Mouse (Mus musculus) skeletal muscle tissue, adult 2 months (tissue): ENCODE measurements around the gene Itga9.

Experiments used
- DNase-seq: peaks from one replicate; pipeline ENCODE4 v3.0.0-alpha.2; 2012; ENCODE audit warnings: low read depth, low spot score

The Itga9 gene

DNA sequence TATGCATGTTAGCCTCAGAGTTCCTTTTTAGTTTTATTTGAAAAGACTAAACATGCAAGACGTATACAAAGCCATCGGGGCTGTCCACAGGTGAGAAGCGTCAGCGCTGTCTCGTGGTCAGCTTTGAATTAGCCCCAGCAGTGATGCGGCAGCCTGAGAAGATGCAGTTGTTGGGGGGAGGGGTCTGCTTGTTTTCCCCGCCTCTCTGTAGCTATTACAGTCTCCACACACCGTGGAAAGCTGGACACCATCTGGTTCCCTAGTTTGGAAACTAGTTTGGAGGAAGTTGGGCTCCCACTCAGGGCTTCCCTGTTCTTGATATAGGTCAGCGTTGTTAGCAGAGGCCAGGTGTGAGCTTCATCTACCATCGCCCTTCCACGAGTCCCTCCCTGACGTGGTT, 266.5 kb downstream of the Itga9 start:
- DNase-seq, result no peak

DNA sequence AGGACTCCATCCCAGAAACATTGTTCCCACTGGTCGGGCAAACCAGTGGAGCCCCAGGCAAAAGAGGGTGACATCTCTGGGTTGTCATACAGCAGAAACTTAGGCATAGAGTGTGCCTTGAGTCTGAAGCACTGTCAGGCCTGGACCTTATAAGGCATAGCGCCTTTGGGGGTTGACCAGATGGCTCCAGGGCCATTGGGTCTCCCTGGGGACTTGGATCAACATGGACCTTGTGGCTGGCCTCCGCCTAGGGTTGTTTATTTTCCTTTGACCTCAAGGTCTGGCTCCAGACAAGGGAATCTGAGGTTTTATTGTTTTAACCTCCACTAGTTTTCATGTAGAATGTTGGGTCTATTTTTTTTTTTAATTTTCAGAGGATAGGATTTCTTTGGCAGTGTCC, 267.1 kb downstream of the Itga9 start:
- DNase-seq, result no peak

DNA sequence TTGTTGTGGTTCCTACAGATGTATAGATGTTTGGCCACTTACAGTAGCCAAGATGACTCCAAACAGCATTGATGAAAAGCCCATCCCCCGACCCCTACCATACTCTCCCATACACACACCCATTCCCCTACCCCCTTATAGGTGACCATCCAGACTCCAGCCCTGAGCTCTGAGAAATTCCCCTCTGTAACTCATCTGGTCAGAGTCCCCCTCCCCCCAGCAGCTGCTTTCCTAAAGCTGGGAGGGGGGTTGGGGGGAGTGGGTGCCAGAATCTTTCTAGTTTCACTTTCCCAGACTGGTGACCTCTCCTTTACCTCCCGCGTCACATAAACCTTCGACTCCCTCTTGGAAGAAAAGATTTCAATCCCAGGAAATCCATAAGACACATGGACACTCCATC, 269.2 kb downstream of the Itga9 start:
- DNase-seq, result no peak

DNA sequence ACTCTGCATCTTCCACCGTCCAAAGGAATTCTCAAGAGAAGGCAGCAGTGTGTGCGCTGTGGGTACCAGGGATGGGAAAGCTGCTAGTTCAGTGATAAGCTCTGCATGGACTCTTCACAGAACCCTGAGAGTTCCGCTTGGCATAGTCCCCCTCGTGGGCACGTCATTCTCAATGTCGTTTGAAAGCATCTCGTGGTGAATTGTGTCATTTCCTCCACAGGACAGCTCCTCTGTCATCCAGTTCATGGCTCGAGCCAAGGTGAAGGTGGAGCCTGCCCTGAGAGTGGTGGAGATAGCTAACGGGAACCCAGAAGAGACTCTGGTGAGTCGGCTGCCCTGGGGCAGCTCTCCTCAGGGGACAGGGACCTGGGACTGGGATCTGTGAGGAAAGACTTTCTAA, 270.4 kb downstream of the Itga9 start:
- DNase-seq, result no peak

DNA sequence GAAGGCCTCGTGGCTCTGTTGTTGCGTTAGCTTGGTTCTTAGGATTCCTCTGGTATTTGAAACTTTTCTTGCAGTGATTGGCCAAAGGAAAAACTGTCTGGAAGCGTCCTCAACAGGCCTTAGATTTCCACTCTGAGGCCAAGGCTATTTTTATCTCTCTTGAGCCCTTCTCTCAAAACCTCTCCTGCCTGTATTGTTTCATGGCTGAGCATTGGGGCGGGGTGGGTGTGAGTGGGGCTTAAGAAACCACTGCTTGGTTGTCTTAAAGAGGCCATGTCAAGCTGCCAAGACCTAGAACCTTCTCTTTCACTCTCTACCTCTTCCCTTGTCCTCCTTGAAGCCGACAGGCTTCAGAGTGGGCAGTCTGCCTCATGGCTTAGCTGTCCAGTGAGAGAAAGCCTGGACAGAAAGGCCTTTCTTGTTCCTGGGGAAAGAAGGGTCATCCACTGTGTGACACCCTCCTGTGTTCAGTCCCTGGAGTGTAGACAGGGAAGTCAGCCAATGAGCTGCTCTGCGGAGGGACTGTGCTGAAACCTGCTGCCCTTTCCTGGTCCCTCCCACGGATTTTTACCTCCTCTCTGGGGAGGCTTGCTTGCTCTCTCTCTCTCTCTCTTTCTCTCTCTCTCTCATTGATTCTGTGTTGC, 271.0 kb downstream of the Itga9 start:
- DNase-seq, result peak; percentile 36

DNA sequence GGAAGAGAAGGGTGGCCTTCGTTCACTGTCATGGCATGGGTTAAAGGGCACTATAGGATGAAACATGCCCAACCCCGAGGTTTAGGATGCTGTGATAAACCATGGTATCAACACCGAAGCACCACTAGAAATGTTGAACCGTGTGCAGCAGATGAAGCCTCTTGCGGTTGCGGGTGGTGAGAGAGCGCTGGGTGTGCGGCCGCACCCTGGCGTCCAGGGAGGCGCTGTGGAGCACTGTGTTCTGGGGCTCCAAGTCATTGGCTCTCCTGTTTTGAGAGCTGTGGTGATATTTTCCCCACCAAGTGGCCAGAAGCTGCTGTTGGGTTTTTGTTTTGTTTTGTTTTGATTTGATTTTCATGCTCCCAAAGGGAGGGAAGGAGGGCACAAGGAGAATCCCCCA, 272.1 kb downstream of the Itga9 start:
- DNase-seq, result no peak

DNA sequence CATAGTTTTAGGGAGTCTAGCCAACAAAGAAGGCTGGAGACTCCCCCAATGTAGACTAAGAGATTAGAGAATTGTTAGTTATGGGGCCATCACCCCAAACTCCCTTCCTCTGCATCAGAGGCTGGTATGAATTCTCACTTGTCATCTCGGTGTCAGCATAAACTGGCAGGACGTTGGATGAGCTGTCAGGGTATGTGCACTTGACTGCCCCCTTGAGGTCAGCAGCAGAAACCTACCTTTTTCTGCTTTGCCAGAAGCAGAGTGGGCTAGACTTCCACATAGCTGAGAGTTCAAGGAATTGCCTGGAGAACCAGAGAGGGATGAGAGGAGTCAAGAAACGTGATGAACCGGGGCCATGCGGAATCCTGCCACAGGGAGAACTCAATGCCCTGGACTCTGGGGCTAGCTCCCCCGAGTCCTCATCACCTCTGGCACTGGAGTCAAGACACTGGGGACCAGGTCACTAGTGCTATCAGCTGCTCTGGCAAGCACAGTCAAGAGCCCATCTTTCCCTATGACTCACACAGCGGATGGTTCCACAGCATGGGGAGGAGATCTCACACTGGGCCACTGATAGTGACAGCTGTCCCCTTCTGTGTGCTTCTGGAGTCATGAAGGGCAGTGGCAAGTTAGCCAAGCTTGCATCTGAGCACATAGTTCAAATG, 274.9 kb downstream of the Itga9 start:
- DNase-seq, result no peak

DNA sequence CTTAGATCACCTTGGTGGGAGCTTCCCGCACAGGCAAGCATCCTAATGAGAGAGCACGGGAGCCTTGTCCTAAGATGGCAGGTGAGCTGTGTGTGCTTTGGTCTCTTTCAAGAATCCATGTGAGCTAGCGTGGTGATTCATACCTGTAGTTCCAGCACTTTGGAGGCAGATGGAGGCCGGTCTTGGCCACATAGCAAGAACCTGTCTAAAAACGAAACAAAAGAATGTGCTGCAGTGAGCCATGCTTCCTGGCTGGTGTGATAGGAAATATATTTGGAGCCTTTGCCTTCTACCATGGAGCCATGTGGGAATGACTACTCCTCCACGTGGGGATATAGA, 275.4 kb downstream of the Itga9 start:
- no peak for DNase-seq

DNA sequence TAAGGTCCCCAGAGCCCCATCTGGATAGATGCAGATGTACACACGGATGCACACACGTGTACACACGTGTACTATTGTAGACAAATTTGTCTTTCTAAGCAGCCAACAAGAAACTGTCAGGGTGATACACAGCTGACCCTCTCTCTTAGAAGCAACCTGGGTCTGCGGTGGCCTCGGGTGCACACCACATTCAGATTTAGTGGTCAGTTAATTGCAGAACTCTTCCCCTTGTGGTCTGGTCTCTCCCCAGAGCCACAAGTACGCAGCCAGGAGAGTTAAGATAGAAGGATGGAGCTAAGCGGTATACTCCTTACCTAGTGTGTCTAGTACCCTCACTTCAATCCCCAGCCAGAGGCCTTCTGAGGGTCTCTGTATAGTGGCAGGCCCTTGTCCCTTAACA, 276.7 kb downstream of the Itga9 start:
- DNase-seq, result no peak

DNA sequence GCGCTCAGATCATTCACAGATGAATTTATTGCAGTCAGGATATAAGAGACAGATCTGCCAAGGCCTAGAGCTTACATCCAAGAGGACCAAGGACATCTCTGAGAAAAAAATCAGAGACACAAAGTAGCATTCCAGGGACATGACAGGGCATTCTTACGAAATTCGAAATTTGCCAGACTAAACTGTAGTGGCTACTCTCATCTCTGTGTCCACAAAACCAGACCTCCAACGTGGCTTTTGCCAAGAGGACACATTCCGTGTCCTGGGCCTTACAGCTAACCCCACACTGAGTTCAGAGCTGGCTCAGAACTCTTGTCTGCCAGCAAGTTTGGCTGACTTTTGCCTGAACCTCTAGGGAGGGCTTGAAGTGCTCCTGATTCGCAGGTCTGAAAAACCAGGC, 279.3 kb downstream of the Itga9 start:
- peak; percentile 67 for DNase-seq

DNA sequence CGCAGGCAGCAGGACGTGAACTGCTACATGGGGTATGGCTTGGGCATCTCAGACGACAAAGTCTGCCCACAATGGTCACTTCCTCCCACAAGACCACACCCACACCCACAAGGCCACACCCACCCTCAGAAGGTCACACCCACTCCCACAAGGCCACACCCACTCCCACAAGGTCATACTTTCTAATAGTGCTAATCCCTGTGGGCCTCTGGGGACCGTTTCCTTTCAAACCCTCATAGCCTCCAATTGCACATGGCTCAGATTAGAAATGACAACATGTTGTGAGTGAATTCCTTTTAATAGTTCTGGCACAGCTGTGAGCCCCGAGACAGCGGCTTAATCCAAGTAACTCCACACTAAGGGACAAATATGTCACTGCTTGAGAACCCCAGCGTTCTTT, 280.7 kb downstream of the Itga9 start:
- DNase-seq, result peak; percentile 80

DNA sequence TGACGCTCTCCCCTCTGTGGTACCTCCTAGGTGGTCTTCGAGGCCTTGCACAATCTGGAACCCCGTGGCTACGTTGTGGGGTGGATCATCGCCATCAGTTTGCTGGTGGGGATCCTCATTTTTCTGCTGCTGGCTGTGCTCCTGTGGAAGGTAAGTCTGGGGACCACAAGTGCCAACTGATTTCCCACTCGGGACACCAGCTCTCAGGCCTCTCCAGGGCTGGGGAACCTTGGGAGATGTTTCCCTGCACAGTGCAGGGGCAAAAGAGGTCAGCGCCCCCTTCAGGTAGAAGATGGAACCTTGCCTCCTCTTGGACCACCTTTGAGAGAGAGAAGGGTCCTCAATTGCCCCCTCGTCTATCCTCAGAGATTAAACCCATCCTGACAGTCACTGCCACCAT, 281.2 kb downstream of the Itga9 start:
- no peak for DNase-seq

DNA sequence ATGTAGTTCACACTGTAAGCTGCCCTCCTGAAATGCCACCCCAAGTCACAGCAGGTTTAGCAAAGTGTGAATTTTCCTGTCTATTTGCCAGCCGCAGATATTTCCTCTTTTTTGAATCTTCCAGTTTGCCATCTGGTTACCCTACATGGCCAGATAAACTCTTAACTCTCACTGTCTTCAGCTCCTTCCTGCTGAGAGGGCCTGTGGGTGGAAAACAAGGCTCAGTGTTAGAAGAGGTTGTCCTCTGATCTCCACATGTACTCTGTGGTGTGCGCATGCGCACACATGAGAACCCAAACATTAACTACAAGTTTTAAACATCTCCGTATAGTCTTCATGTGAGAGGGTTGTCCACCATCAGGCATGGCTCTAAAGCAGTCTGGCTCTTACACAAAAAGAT, 283.7 kb downstream of the Itga9 start:
- DNase-seq, result no peak

DNA sequence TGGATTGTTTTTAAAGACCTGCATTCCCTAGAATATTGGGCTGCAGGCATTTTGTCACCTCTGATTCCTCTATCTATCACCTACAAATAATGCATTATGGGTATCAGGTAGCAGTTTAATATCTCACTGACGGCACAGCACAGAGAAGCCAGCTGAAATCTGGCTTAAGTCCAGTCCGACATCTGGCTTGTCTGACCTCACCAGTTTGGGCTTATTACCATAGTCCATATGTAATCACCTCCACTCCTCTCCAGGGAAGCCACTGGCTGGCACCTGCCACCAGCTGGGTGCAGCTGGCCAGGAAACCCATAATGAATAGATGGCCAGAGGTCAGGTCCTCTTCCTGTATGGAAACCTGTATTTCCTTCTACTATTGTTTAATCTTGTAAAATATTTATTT, 284.2 kb downstream of the Itga9 start:
- DNase-seq, result no peak

DNA sequence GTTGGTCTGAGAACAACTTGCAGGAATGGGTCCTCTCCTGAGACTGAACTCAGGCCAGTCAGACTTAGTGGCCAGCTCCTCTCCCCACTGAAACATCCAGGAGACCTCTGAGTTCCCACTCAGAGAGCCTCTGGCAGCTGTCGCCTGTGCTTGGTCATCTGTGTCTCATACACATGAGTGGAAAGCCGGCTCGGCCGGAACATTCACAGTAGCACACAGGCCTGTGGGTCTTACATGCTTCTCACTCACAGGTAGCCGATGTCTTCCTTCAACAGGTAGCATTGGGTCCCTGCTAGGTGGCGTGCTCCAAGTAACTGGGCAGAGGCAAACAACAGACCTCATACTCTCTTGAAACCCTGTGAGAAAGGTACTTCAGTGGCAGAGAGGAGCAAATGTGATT, 284.6 kb downstream of the Itga9 start:
- DNase-seq, result no peak

DNA sequence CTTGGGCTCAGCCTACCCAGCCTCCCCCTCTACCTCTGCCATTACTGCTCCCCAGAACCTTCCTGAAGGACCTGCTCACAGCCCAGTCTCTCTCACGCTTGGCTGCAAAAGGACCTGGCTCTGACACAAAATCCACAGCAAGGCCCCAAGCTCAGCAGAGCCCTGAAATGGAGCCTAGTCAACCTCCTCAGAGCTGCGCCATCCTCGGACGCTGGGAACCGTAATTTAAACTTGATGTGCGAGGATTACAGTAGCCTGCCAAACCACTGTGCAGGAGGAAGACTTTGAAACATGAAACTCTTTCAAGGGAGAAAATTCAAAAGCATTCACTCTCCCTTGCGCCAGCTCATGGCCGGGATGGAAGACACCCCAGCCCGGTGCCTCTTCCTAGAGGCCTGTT, 285.1 kb downstream of the Itga9 start:
- DNase-seq, result peak; percentile 46

DNA sequence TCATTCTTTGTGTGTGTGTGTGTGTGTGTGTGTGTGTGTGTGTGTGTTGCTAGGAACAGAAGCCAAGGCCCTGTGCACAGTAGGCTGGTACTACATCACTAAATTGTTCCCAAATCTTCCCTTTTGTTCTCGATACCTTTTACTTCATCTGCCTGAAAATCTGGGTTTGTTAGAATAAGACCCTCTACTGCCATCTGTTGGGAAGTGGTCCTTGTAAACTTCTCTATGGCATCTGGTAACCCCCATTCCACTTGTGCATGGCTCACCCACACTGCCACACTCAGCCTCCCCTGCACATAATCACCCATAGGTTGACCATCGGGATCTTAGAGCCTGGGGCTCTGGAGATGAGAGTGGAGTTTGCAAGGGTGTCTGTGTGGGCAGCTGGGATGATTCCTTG, 288.6 kb downstream of the Itga9 start:
- DNase-seq, result no peak

DNA sequence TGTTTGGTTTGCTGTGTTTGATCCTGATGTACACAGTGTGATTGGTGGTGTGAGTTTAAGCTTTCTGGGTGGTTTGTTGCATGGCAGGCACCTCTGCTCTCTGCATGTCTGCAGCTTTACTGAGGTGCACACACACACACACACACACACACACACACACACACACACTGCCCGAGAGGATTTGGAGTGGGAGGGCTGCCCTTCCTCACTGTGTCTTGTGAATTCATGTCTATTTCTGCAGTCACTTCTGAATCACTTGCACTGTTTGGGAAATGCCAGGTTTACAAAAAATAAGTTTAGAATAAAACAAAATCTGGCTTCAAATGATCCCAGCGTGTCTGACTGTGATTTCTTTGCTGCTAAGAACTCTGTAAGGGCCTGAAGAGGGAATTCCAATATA, 294.2 kb downstream of the Itga9 start:
- DNase-seq, result no peak

DNA sequence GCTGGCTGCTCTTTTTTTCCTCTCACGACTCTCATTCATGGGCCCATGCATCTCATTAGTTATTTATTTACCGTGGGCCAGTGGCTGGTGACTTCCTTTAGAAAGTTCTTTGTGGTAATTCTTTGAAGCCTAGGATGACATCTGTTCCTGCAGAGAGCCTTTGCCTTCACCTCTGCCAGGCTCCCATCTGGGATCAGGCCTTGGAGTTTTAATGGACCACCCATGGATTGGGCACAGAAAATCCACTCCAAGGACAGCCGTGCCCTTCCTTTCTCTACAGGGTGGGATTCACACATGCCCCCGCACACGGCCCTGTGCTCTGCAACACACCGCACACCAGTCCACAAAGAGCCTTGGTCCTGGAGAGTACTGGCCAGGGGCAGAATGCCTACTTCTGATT, 295.4 kb downstream of the Itga9 start:
- DNase-seq, result no peak

DNA sequence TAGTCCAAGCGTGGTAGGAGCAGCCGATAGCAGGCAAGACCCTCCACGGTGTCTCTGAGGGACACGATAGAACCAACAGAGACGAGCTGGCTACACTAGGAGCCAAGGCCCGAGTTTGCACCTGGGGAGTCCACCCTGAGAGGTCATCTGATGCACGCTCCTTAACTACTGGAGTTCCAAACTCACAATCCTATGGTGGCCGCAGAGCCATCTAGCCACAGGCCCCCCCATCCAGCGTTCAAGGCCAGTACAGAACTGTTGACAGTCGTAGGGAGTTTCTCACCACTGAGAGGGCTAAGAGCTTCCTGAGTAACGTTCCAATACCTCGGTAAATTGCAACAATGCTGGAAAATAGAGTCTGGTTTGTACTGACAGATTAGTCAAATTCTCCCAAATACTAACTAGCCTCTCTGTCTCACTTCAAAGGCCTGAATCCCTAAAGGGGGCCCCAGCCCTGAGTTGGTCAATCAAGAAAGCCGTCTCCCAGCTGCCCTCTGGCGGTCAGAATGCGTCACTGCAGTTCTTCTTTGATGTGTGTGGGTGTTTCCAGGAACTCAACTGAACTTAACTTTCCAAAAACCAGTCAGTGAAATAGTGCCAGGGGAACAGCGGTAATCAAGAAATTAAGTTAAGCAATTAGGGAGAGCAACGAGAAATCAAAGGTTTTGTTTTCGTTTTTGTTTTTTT, 301.6 kb downstream of the Itga9 start:
- peak; percentile 61 for DNase-seq

DNA sequence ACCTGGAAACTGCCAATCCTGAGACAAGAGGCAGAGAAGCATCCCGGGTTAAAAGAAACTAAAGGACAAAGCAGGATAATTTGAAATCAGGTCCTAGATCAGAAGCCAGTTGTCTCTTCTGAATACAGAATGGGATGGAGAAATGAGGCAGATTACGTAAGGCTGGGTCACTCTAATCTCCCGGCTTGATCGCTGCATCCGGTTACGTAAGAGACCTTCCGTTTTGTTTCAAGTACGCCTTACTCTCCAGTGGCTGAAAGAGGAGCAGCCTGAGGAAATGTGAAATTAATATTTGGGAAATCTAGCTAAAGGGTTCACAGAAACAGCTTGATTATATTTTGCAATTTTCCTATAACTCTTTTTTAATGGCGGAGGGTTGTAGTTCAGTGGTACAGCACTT, 306.6 kb downstream of the Itga9 start:
- no peak for DNase-seq

DNA sequence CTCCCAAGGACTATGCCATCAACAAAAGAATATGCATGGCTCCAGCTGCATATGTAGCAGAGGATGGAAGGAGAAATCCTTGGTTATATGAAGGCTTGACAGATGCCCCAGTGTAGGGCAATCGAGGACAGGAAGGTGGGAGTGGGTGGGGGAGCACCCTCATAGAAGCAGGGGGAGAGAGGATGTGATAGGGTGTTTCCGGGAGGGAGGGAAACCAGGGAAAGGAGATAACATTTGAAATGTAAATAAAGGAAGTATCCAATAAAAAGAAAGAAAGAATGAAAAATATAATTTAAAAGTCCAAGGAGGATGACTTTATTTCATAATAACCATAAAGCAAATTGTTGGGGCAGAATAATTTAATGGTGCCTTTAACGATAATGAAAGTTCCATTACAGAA, 307.1 kb downstream of the Itga9 start:
- DNase-seq, result no peak

DNA sequence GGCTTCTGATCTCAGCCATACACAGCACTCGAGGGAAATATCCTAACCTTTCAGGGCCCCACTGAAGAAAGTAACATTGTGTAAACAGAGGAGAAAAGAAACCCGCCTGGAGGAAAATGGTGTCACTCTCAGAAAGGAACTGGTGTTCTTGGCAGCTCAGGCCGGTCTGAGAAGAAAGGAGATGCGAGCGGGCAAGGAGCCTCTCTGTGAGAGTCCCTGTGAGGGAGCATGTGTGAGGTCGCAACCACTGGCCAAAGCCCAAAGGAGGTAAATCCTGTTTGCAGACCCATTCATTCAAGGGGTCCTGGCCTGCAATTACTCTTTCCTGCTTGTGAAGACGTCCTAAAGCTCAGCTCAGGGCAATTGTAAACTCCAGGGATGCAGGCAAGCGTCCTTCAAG, 308.1 kb downstream of the Itga9 start:
- DNase-seq, result no peak
